Mouse (Mus musculus): ENCODE results near the gene Eln. TPM values are rescaled to one million over a fixed set of nuclear protein-coding genes. Genes with fewer than 3 reads are reported as not detected.
A peak's percentile ranks its signal among the peaks of the same experiment; 100 is the strongest.

Gene Eln
- polyA plus RNA-seq (2015; fragmentation: Nextera tagmentation; extraction: Ambion mirVana) = 1,769 and 1,865 TPM in 2 replicates

DNA sequence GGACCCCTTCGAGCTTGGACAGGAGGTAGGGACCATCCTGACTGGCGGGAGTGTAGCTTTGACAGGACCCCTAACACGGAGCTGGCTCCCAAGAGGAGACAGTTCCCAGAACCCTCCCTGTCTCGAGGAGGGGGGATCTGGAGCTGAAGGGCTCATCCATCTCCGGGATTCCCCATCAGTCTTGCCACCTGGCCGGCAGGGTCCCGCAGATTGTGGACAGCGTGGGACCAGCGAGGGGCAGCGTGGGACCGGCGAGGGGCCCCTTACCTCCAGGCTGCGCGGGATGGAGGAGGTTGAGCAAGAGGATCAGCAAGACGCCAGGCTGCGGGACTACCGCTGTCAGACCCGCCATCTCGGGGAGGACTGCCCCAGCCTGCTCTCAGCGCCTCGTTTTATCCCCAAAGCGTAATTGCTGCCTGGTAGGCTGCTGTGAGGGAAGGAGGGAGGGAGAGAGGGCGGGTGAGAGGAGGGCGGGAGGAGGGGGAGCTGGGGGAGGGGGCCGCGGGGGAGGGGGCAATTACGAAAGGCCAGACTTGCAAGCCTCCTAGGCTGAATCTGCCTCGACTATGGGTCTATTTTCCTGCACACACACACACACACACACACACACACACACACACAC, at the start of gene Eln:
Gene Eln, minus strand, starts transcription at position 434 of the 622 bp plus-strand sequence.
- ATAC-seq = peak; percentile 75
- H3K36me3 ChIP-seq (ENCODE audit: insufficient read depth, low read length) = no peaks in the 10 kb centered on the region
- peak within 1 kb of the TSS; percentile 62 for H3K4me2 ChIP-seq (replicated peaks; ENCODE audit: low read depth, low read length)
- H3K4me3 ChIP-seq (ENCODE audit: low read depth, low read length) = peak within 1 kb of the TSS; percentile 55
- no peaks in the 10 kb centered on the region for H3K9me3 ChIP-seq (ENCODE audit: low read length)
- no peaks in the 10 kb centered on the region for H3K27me3 ChIP-seq (replicated peaks; ENCODE audit: insufficient read depth, low read length)
- peak within 1 kb of the TSS; percentile 79 for H3K27ac ChIP-seq (ENCODE audit: low read length)
- H3K9ac ChIP-seq (replicated peaks; ENCODE audit: low read depth) = peak within 1 kb of the TSS; percentile 72
- TF ChIP-seq CTCF (IDR thresholded peaks at IDR 0.05) (no peak), EP300 (IDR thresholded peaks at IDR 0.05) (no peak)
- peaks cover 2% of the 10 kb centered on the region; the same call in 1 of the 2 replicates for H3K4me1 ChIP-seq (ENCODE audit: insufficient read depth, low read depth, low read length)
- DNase-seq (ENCODE audit: low spot score) = peak; percentile 83
- WGBS = under 1% methylated on average over 20 of the region's 28 CpGs

DNA sequence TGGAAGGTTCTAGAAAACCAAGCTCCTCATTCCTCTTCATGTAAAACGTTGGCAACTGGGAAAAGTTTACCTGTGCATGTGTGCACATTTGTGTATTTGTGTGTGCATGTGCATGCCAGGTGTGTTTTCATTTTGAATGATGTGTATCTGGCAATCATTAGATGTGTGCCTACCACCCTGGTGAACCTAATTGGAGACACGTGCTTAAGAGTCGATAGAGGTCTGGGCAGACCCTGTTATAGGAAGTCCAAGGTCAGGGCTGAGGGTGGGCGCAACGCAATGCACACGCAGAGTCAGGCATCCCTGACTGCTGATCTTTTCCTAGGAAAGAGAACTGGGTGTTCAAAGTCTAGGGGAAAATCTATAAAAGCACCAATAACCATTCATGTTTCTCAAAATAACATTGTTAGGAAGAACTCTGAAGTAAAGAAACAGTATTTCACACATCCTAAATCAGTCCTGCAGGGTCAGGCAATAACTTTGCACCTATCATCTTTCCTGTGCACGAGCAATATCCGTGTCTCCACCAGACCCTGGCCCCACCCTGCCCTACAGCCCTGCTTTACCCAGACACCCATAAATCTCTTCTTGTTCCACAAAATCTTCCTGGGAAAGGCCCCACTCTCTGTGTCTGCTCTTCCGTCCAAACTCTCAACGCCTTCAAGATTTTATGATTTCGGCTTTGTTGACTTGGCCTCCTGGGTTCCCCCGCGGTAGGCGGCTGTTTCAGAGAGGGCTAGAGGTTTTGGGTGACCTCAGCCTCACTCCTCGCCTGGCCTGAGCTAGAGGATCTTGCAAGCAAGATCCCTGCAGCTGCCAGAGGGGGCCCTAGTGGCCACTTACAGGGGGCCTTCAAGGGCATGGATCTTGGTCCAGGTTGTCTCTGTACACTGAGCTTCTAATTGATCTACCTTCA, 43.2 kb upstream of the Eln start:
- 78% methylated on average over 15 of the region's 15 CpGs for WGBS
- DNase-seq (ENCODE audit: low spot score) (no peak), ATAC-seq (no peak)
- H3K9ac ChIP-seq (replicated peaks; ENCODE audit: low read depth) = no peak overlapping the region
- TF ChIP-seq CTCF (IDR thresholded peaks at IDR 0.05) = no peak
- TF ChIP-seq EP300 (IDR thresholded peaks at IDR 0.05) = no peak
- no peaks in the 10 kb centered on the region for H3K27me3 ChIP-seq (replicated peaks; ENCODE audit: insufficient read depth, low read length)
- H3K36me3 ChIP-seq (ENCODE audit: insufficient read depth, low read length) = no peaks in the 10 kb centered on the region
- H3K4me1 ChIP-seq (ENCODE audit: insufficient read depth, low read depth, low read length) = no peaks in the 10 kb centered on the region
- H3K9me3 ChIP-seq (ENCODE audit: low read length) = peaks cover 5% of the 10 kb centered on the region; the same call in 1 of the 2 replicates
- H3K4me3 ChIP-seq (ENCODE audit: low read depth, low read length) = no peak overlapping the region
- H3K4me2 ChIP-seq (replicated peaks; ENCODE audit: low read depth, low read length) = no peak overlapping the region
- H3K27ac ChIP-seq (ENCODE audit: low read length) = no peak overlapping the region

DNA sequence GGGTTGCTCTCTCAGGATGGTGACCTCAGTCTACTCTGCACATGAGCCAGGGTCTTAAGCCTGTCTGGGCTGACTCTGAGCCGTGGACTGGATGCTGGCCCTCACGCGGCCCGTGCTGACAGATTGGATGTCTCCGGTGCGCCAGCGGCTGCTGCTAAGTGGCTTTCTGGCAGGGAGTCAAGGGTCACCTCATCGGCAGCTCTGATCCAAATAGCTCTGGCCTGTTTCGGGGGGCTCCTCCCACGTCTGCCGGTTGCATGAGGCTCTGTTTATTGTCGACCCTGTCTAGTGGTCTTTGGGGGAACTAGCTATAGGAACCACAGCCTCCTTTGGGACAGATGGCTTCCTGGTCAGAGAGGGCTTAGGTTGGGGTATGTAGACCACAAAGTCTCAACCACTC, 41.1 kb upstream of the Eln start:
- H3K27ac ChIP-seq (ENCODE audit: low read length) = no peak overlapping the region
- H3K27me3 ChIP-seq (replicated peaks; ENCODE audit: insufficient read depth, low read length) = no peaks in the 10 kb centered on the region
- H3K9ac ChIP-seq (replicated peaks; ENCODE audit: low read depth) = no peak overlapping the region
- 14% methylated on average over 12 of the region's 12 CpGs for WGBS
- ATAC-seq (peak; percentile 72), DNase-seq (ENCODE audit: low spot score) (peak; percentile 66)
- H3K36me3 ChIP-seq (ENCODE audit: insufficient read depth, low read length) = no peaks in the 10 kb centered on the region
- peaks cover 5% of the 10 kb centered on the region; the same call in 1 of the 2 replicates for H3K9me3 ChIP-seq (ENCODE audit: low read length)
- no peak overlapping the region for H3K4me3 ChIP-seq (ENCODE audit: low read depth, low read length)
- no peaks in the 10 kb centered on the region for H3K4me1 ChIP-seq (ENCODE audit: insufficient read depth, low read depth, low read length)
- H3K4me2 ChIP-seq (replicated peaks; ENCODE audit: low read depth, low read length) = no peak overlapping the region
- TF ChIP-seq CTCF (IDR thresholded peaks at IDR 0.05) (no peak), EP300 (IDR thresholded peaks at IDR 0.05) (no peak)

DNA sequence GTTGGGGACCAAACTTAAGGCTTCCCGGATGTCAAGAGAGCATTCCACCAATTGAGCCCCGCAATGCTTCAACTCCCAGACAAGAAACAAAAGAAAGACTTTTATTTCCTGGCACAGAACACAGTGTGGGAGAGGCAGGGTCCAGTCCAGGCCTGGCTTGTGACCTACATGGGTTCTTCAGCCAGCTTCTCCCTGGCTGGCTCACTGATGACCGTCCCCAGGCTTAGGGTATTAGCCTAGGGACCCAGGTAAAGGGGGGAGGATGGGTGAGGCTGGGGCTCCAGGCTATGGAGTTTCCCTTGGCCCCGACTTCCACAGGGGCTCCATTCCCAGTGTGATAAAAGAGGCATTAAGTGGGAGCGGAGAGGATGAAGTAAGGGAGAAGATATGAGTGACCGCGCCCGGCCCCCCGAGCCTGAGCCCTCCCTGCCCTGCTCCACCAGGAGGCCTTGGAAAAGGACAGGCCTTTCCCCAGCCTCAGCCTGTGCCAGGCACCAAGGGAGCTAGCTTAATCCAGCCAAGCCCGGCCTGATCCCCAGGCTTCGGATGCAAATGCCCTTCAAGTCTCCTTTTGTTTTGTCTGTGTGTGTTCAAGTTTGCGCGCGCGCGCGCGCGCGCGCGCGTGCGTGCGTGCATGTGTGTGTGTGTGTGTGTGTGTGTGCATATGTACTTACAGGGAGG, 38.7 kb upstream of the Eln start:
- no peaks in the 10 kb centered on the region for H3K9me3 ChIP-seq (ENCODE audit: low read length)
- H3K36me3 ChIP-seq (ENCODE audit: insufficient read depth, low read length) = no peaks in the 10 kb centered on the region
- ATAC-seq (no peak), DNase-seq (ENCODE audit: low spot score) (peak; percentile 9)
- no peaks in the 10 kb centered on the region for H3K27me3 ChIP-seq (replicated peaks; ENCODE audit: insufficient read depth, low read length)
- no peak overlapping the region for H3K4me2 ChIP-seq (replicated peaks; ENCODE audit: low read depth, low read length)
- 65% methylated on average over 25 of the region's 25 CpGs for WGBS
- H3K4me1 ChIP-seq (ENCODE audit: insufficient read depth, low read depth, low read length) = no peaks in the 10 kb centered on the region
- no peak overlapping the region for H3K9ac ChIP-seq (replicated peaks; ENCODE audit: low read depth)
- H3K4me3 ChIP-seq (ENCODE audit: low read depth, low read length) = no peak overlapping the region
- TF ChIP-seq EP300 (IDR thresholded peaks at IDR 0.05) (no peak), CTCF (IDR thresholded peaks at IDR 0.05) (no peak)
- H3K27ac ChIP-seq (ENCODE audit: low read length) = no peak overlapping the region

DNA sequence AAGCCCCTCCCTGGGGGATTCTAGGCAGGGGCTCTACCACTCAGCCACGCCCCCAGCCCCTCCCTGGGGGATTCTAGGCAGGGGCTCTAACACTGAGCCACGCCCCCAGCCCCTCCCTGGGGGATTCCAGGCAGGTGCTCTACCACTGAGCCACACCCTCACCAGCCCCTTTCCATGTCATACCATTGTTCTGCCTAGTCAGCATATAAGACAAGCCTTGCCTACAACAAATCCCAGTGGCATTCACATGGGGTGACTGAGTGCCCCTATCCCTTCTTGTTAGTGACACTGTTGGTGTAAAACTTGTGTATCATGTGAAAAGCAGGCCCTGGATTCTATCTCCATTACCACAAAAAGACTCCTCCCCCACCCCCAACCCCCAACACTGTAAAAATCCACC, 36.7 kb upstream of the Eln start:
- WGBS = 52% methylated on average over 2 of the region's 2 CpGs
- Histone ChIP-seq H3K9me3 (ENCODE audit: low read length) (no peaks in the 10 kb centered on the region), H3K4me2 (replicated peaks; ENCODE audit: low read depth, low read length) (no peak overlapping the region), H3K27me3 (replicated peaks; ENCODE audit: insufficient read depth, low read length) (no peaks in the 10 kb centered on the region), H3K4me1 (ENCODE audit: insufficient read depth, low read depth, low read length) (no peaks in the 10 kb centered on the region), H3K4me3 (ENCODE audit: low read depth, low read length) (no peak overlapping the region), H3K9ac (replicated peaks; ENCODE audit: low read depth) (no peak overlapping the region), H3K36me3 (ENCODE audit: insufficient read depth, low read length) (no peaks in the 10 kb centered on the region), H3K27ac (ENCODE audit: low read length) (no peak overlapping the region)
- DNase-seq (ENCODE audit: low spot score) (no peak), ATAC-seq (no peak)
- TF ChIP-seq CTCF (IDR thresholded peaks at IDR 0.05) (no peak), EP300 (IDR thresholded peaks at IDR 0.05) (no peak)

DNA sequence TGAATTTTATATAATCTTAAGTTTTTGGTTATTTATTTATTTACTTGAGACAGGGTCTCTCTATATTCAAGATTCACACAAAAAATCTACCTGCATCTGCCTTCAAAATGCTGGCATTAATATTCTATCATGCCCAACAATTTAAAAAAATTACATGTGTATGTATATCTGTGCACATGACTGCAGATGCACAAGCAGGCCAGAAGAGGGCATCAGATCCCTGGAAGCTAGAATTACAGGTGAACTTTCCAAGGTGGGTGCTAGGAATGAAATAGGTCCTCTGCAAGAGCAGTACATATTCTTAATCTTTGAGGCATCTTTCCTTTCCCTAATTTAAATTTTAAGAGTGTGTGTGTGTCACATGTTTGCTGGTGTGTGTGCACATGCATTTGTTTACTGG, 33.8 kb upstream of the Eln start:
- H3K9ac ChIP-seq (replicated peaks; ENCODE audit: low read depth) = no peak overlapping the region
- no peak overlapping the region for H3K4me2 ChIP-seq (replicated peaks; ENCODE audit: low read depth, low read length)
- no peaks in the 10 kb centered on the region for H3K9me3 ChIP-seq (ENCODE audit: low read length)
- no peaks in the 10 kb centered on the region for H3K36me3 ChIP-seq (ENCODE audit: insufficient read depth, low read length)
- H3K27me3 ChIP-seq (replicated peaks; ENCODE audit: insufficient read depth, low read length) = no peaks in the 10 kb centered on the region
- no peaks in the 10 kb centered on the region for H3K4me1 ChIP-seq (ENCODE audit: insufficient read depth, low read depth, low read length)
- ATAC-seq (no peak), DNase-seq (ENCODE audit: low spot score) (no peak)
- peak; percentile 53 for TF ChIP-seq CTCF (IDR thresholded peaks at IDR 0.05)
- no peak for TF ChIP-seq EP300 (IDR thresholded peaks at IDR 0.05)
- no peak overlapping the region for H3K27ac ChIP-seq (ENCODE audit: low read length)
- no peak overlapping the region for H3K4me3 ChIP-seq (ENCODE audit: low read depth, low read length)
